Mouse (Mus musculus) heart, embryonic 15.5 days (tissue): ENCODE data around the gene Taf8. TPM values are rescaled to one million over a fixed set of nuclear protein-coding genes. Genes with fewer than 3 reads are reported as not detected.

Experiments
- ATAC-seq: fragments of 200-750 bp; cut with Nextera tagmentation; replicated peaks from 2 replicates; pipeline ENCODE4 v1.8.0; 2017; ENCODE audit warnings: low read depth, moderate TSS enrichment; ENCODE audit not compliant: insufficient number of reproducible peaks, insufficient read depth, low FRiP score
- H3K27ac ChIP-seq: fragments of 300-500 bp; sonication (generic); 2 replicates; pipeline ENCODE4 v1.5.1; 2015; ENCODE audit warnings: mild to moderate bottlenecking, inconsistent platforms
- H3K27me3 ChIP-seq: fragments of 300-500 bp; sonication (generic); 2 replicates; pipeline ENCODE4 v1.6.1; 2015; ENCODE audit warnings: inconsistent platforms
- H3K36me3 ChIP-seq: fragments of 300-500 bp; sonication (generic); 2 replicates; pipeline ENCODE4 v1.6.1; 2015; ENCODE audit warnings: mild to moderate bottlenecking, inconsistent platforms
- H3K4me1 ChIP-seq: fragments of 300-500 bp; sonication (generic); replicated peaks from 2 replicates; pipeline ENCODE4 v1.6.1; 2015; ENCODE audit warnings: inconsistent platforms
- H3K4me2 ChIP-seq: fragments of 300-500 bp; sonication (generic); 2 replicates; pipeline ENCODE4 v1.6.1; 2015; ENCODE audit warnings: inconsistent platforms, mild to moderate bottlenecking, moderate library complexity
- H3K4me3 ChIP-seq: fragments of 300-500 bp; sonication (generic); 2 replicates; pipeline ENCODE4 v1.5.1; 2015; ENCODE audit warnings: mild to moderate bottlenecking, inconsistent platforms
- H3K9ac ChIP-seq: fragments of 300-500 bp; sonication (generic); 2 replicates; pipeline ENCODE4 v1.6.1; 2015; ENCODE audit warnings: mild to moderate bottlenecking, inconsistent platforms
- H3K9me3 ChIP-seq: fragments of 300-500 bp; sonication (generic); replicated peaks from 2 replicates; pipeline ENCODE4 v1.6.1; 2016; ENCODE audit warnings: inconsistent platforms
- WGBS: fragments of 180-500 bp; shearing (Covaris S2); methylation state at CpG from one replicate; pipeline ENCODE4 v1.1.7; 2015; ENCODE audit warnings: mixed read lengths; 5-methylcytosine and 5-hydroxymethylcytosine counted together
- polyA plus RNA-seq: library from polyadenylated mRNA; unstranded; fragments of >200 nt; fragmentation: Nextera tagmentation; extraction: Ambion mirVana; gene quantifications from 2 replicates; pipeline ENCODE4 v1.2.1, GENCODE M21; 2015

The Taf8 gene
- polyA plus RNA-seq, 1 experiment from 2014 or later = 17.0 TPM

GRCm38 (mm10) chr17:47531387-47531818, 29.3 kb upstream of the Taf8 start:
- ATAC-seq = no peak
- Histone ChIP-seq H3K27me3 (no peaks in the 10 kb centered on the region), H3K36me3 (no peaks in the 10 kb centered on the region), H3K9me3 (no peaks in the 10 kb centered on the region), H3K4me1 (peaks cover 31% of the 10 kb centered on the region), H3K27ac (no peak overlapping the region), H3K4me3 (no peak overlapping the region), H3K4me2 (no peak overlapping the region), H3K9ac (no peak overlapping the region)
- WGBS = 61% methylated on average over 10 of the region's 10 CpGs

- no peak overlapping the region for H3K4me2 ChIP-seq
- H3K9me3 ChIP-seq = no peaks in the 10 kb centered on the region
- H3K4me3 ChIP-seq = no peak overlapping the region
- H3K9ac ChIP-seq = no peak overlapping the region
- peaks cover 34% of the 10 kb centered on the region for H3K4me1 ChIP-seq
- H3K36me3 ChIP-seq = no peaks in the 10 kb centered on the region
- 93% methylated on average over 11 of the region's 11 CpGs for WGBS
- ATAC-seq = no peak
- no peak overlapping the region for H3K27ac ChIP-seq
- no peaks in the 10 kb centered on the region for H3K27me3 ChIP-seq
Observed at GRCm38 (mm10) chr17:47529595-47529994, 27.5 kb upstream of the Taf8 start.

GRCm38 (mm10) chr17:47528919-47529318, 26.8 kb upstream of the Taf8 start:
- H3K36me3 ChIP-seq = no peaks in the 10 kb centered on the region
- H3K27ac ChIP-seq = peak overlapping the region; percentile 29; the same call in 1 of the 2 replicates
- H3K9me3 ChIP-seq = no peaks in the 10 kb centered on the region
- H3K27me3 ChIP-seq = no peaks in the 10 kb centered on the region
- H3K4me3 ChIP-seq = no peak overlapping the region
- no peak overlapping the region for H3K4me2 ChIP-seq
- WGBS = 77% methylated on average over 8 of the region's 8 CpGs
- H3K9ac ChIP-seq = no peak overlapping the region
- peaks cover 41% of the 10 kb centered on the region for H3K4me1 ChIP-seq
- ATAC-seq = no peak

- 27% methylated on average over 10 of the region's 10 CpGs for WGBS
- Histone ChIP-seq H3K27me3 (no peaks in the 10 kb centered on the region), H3K9ac (peak overlapping the region; percentile 39), H3K4me3 (no peak overlapping the region), H3K36me3 (no peaks in the 10 kb centered on the region), H3K9me3 (no peaks in the 10 kb centered on the region), H3K27ac (peak overlapping the region; percentile 85), H3K4me1 (peaks cover 52% of the 10 kb centered on the region), H3K4me2 (peak overlapping the region; percentile 14)
- peak; percentile 84 for ATAC-seq
Observed at GRCm38 (mm10) chr17:47527581-47528300, 25.6 kb upstream of the Taf8 start.

GRCm38 (mm10) chr17:47526856-47527520, 24.9 kb upstream of the Taf8 start:
- ATAC-seq = no peak
- H3K36me3 ChIP-seq = no peaks in the 10 kb centered on the region
- peak overlapping the region; percentile 85 for H3K27ac ChIP-seq
- H3K4me2 ChIP-seq = peak overlapping the region; percentile 14; the same call in 1 of the 2 replicates
- peaks cover 60% of the 10 kb centered on the region for H3K4me1 ChIP-seq
- 75% methylated on average over 17 of the region's 17 CpGs for whole genome bisulfite sequencing
- H3K9ac ChIP-seq = no peak overlapping the region
- no peaks in the 10 kb centered on the region for H3K27me3 ChIP-seq
- no peaks in the 10 kb centered on the region for H3K9me3 ChIP-seq
- no peak overlapping the region for H3K4me3 ChIP-seq

- no peak for ATAC-seq
- H3K36me3 ChIP-seq = no peaks in the 10 kb centered on the region
- peak overlapping the region; percentile 26; the same call in 1 of the 2 replicates for H3K27ac ChIP-seq
- no peak overlapping the region for H3K9ac ChIP-seq
- no peaks in the 10 kb centered on the region for H3K27me3 ChIP-seq
- 72% methylated on average over 6 of the region's 6 CpGs for WGBS
- no peak overlapping the region for H3K4me3 ChIP-seq
- H3K9me3 ChIP-seq = no peaks in the 10 kb centered on the region
- H3K4me1 ChIP-seq = peaks cover 76% of the 10 kb centered on the region
- H3K4me2 ChIP-seq = no peak overlapping the region
Observed at GRCm38 (mm10) chr17:47524991-47525390, 22.9 kb upstream of the Taf8 start.

- Histone ChIP-seq H3K9ac (no peak overlapping the region), H3K27ac (peak overlapping the region; percentile 99), H3K36me3 (no peaks in the 10 kb centered on the region), H3K4me2 (no peak overlapping the region), H3K4me3 (no peak overlapping the region), H3K27me3 (no peaks in the 10 kb centered on the region), H3K4me1 (peaks cover 80% of the 10 kb centered on the region), H3K9me3 (no peaks in the 10 kb centered on the region)
- ATAC-seq = no peak
- 59% methylated on average over 8 of the region's 8 CpGs for WGBS
Observed at GRCm38 (mm10) chr17:47524055-47524454, 22.0 kb upstream of the Taf8 start.

GRCm38 (mm10) chr17:47523211-47523682, 21.2 kb upstream of the Taf8 start:
- peak overlapping the region; percentile 99 for H3K27ac ChIP-seq
- H3K4me2 ChIP-seq = peak overlapping the region; percentile 2; the same call in 1 of the 2 replicates
- no peak for ATAC-seq
- WGBS = 19% methylated on average over 18 of the region's 18 CpGs
- H3K36me3 ChIP-seq = no peaks in the 10 kb centered on the region
- peak overlapping the region; percentile 15; the same call in 1 of the 2 replicates for H3K9ac ChIP-seq
- no peaks in the 10 kb centered on the region for H3K9me3 ChIP-seq
- no peaks in the 10 kb centered on the region for H3K27me3 ChIP-seq
- no peak overlapping the region for H3K4me3 ChIP-seq
- H3K4me1 ChIP-seq = peaks cover 77% of the 10 kb centered on the region

- 33% methylated on average over 4 of the region's 4 CpGs for WGBS
- H3K27ac ChIP-seq = peak overlapping the region; percentile 99
- H3K9me3 ChIP-seq = no peaks in the 10 kb centered on the region
- H3K36me3 ChIP-seq = no peaks in the 10 kb centered on the region
- H3K4me1 ChIP-seq = peaks cover 77% of the 10 kb centered on the region
- H3K4me3 ChIP-seq = no peak overlapping the region
- no peaks in the 10 kb centered on the region for H3K27me3 ChIP-seq
- H3K4me2 ChIP-seq = peak overlapping the region; percentile 60
- peak overlapping the region; percentile 47; the same call in 1 of the 2 replicates for H3K9ac ChIP-seq
- no peak for ATAC-seq
Observed at GRCm38 (mm10) chr17:47522536-47522935, 20.4 kb upstream of the Taf8 start.

- peak; percentile 89 for ATAC-seq
- peak overlapping the region; percentile 60 for H3K4me2 ChIP-seq
Observed at GRCm38 (mm10) chr17:47521551-47522258, 19.6 kb upstream of the Taf8 start.

GRCm38 (mm10) chr17:47518205-47518604, 16.1 kb upstream of the Taf8 start:
- WGBS = 12% methylated on average over 8 of the region's 8 CpGs
- H3K9ac ChIP-seq = peak overlapping the region; percentile 6; the same call in 1 of the 2 replicates
- peak overlapping the region; percentile 99 for H3K27ac ChIP-seq

More at GRCm38 (mm10) chr17:47521551-47522258, 19.6 kb upstream of the Taf8 start:
- WGBS = under 1% methylated on average over 17 of the region's 17 CpGs
- Histone ChIP-seq H3K27ac (peak overlapping the region; percentile 99), H3K27me3 (no peaks in the 10 kb centered on the region), H3K9ac (peak overlapping the region; percentile 47), H3K4me1 (peaks cover 71% of the 10 kb centered on the region), H3K36me3 (no peaks in the 10 kb centered on the region), H3K9me3 (no peaks in the 10 kb centered on the region), H3K4me3 (peak overlapping the region; percentile 26)

More at GRCm38 (mm10) chr17:47518205-47518604, 16.1 kb upstream of the Taf8 start:
- no peaks in the 10 kb centered on the region for H3K9me3 ChIP-seq
- no peak overlapping the region for H3K4me3 ChIP-seq
- no peaks in the 10 kb centered on the region for H3K36me3 ChIP-seq
- H3K4me2 ChIP-seq = peak overlapping the region; percentile 46
- ATAC-seq = peak; percentile 76
- H3K27me3 ChIP-seq = no peaks in the 10 kb centered on the region
- H3K4me1 ChIP-seq = peaks cover 58% of the 10 kb centered on the region
